Mouse (Mus musculus) CH12.LX (cell line): ENCODE measurements around the gene Fam240a. TPM values are rescaled to one million over a fixed set of nuclear protein-coding genes. Genes with fewer than 3 reads are reported as not detected.

ENCODE experiments used
- DNase-seq: peaks from one replicate; pipeline ENCODE4 v3.0.0-alpha.2; 2013; ENCODE audit errors: extremely low read depth
- H3K27ac ChIP-seq: 2 replicates; pipeline ENCODE4 v1.5.1; 2012; ENCODE audit warnings: low read depth, mild to moderate bottlenecking, control low read depth, moderate library complexity; ENCODE audit not compliant: insufficient read depth
- H3K27me3 ChIP-seq: replicated peaks from 2 replicates; pipeline ENCODE3; 2012; ENCODE audit warnings: inconsistent platforms
- H3K36me3 ChIP-seq, 2 experiments: replicated peaks in 1 of 2; 2 replicates each; pipeline versions ENCODE3 to v1.6.1; 2012; ENCODE audit warnings: inconsistent platforms in 1 of 2, low read length in 1 of 2, mild to moderate bottlenecking in 1 of 2, mixed read lengths in 1 of 2, moderate library complexity in 1 of 2; ENCODE audit not compliant: control insufficient read depth in 1 of 2, insufficient read depth in 1 of 2
- H3K4me1 ChIP-seq, 2 experiments: 2 replicates each; pipeline ENCODE4 v1.6.1; 2012; ENCODE audit warnings: inconsistent platforms in 1 of 2, moderate library complexity in 1 of 2; ENCODE audit not compliant: insufficient read depth in 2 of 2, control insufficient read depth in 1 of 2
- H3K4me2 ChIP-seq: 2 replicates; pipeline ENCODE4 v1.6.1; 2012; ENCODE audit warnings: low read depth, mild to moderate bottlenecking, control low read depth; ENCODE audit not compliant: poor library complexity, insufficient read depth, severe bottlenecking
- H3K4me3 ChIP-seq, 3 experiments: fragments of 150-350 bp in 1 of 3; sonication (generic) in 1 of 3; replicated peaks in 1 of 3; 2 replicates each; pipeline versions ENCODE3 to v1.5.1; 2011 to 2012; ENCODE audit warnings: low read depth in 2 of 3, low read length in 2 of 3, mild to moderate bottlenecking in 2 of 3, moderate library complexity in 2 of 3, control low read depth in 1 of 3, improper control_type of control experiment in 1 of 3, inconsistent platforms in 1 of 3, mixed read lengths in 1 of 3; ENCODE audit not compliant: poor library complexity in 1 of 3
- H3K79me2 ChIP-seq: replicated peaks from 2 replicates; pipeline ENCODE4 v1.6.1; 2012; ENCODE audit warnings: mild to moderate bottlenecking, moderate library complexity; ENCODE audit not compliant: control insufficient read depth, poor library complexity, insufficient read depth, severe bottlenecking; ENCODE audit errors: extremely low read depth
- H3K9ac ChIP-seq: 2 replicates; pipeline ENCODE4 v1.6.1; 2012; ENCODE audit warnings: low read depth, mild to moderate bottlenecking, control low read depth, moderate library complexity; ENCODE audit not compliant: insufficient read depth
- H3K9me3 ChIP-seq: replicated peaks from 2 replicates; pipeline ENCODE3; 2012; ENCODE audit warnings: low read length, inconsistent platforms, mixed read lengths
- CHD1 ChIP-seq: IDR thresholded peaks from 2 replicates; pipeline ENCODE4 v1.6.1; 2012; ENCODE audit warnings: low read depth, low read length, improper control_type of control experiment, inconsistent platforms
- ELF1 ChIP-seq: IDR thresholded peaks from 2 replicates; pipeline ENCODE4 v1.6.1; 2014; ENCODE audit warnings: low read depth, mild to moderate bottlenecking, inconsistent platforms, low read length, improper control_type of control experiment
- EP300 ChIP-seq: IDR thresholded peaks from 2 replicates; pipeline ENCODE4 v1.6.1; 2011; ENCODE audit warnings: low read length, improper control_type of control experiment
- GABPA ChIP-seq: IDR thresholded peaks from 2 replicates; pipeline ENCODE4 v1.6.1; 2012; ENCODE audit warnings: low read depth, low read length, improper control_type of control experiment, inconsistent platforms; ENCODE audit not compliant: insufficient replicate concordance
- JUND ChIP-seq: conservative IDR thresholded peaks from 2 replicates; pipeline ENCODE4 v1.6.1; 2011; ENCODE audit warnings: low read depth, low read length, improper control_type of control experiment
- KAT2A ChIP-seq: IDR thresholded peaks from 2 replicates; pipeline ENCODE4 v1.6.1; 2012; ENCODE audit warnings: low read length, improper control_type of control experiment, inconsistent platforms; ENCODE audit not compliant: insufficient replicate concordance
- MAFK ChIP-seq: IDR thresholded peaks from 2 replicates; pipeline ENCODE4 v1.6.1; 2011; ENCODE audit warnings: low read length, improper control_type of control experiment; ENCODE audit not compliant: insufficient replicate concordance
- MAX ChIP-seq: IDR thresholded peaks from 2 replicates; pipeline ENCODE4 v1.6.1; 2011; ENCODE audit warnings: low read length, improper control_type of control experiment
- MAZ ChIP-seq: IDR thresholded peaks from 2 replicates; pipeline ENCODE4 v1.6.1; 2012; ENCODE audit warnings: low read depth, mild to moderate bottlenecking, inconsistent platforms, low read length, improper control_type of control experiment, moderate library complexity
- POLR2AphosphoS2 ChIP-seq: IDR thresholded peaks from 2 replicates; pipeline ENCODE4 v1.6.1; 2011; ENCODE audit warnings: low read depth, low read length, improper control_type of control experiment
- RAD21 ChIP-seq: IDR thresholded peaks from 2 replicates; pipeline ENCODE4 v1.6.1; 2011; ENCODE audit warnings: low read depth, mild to moderate bottlenecking, low read length, improper control_type of control experiment, moderate library complexity
- RCOR1 ChIP-seq: conservative IDR thresholded peaks from 2 replicates; pipeline ENCODE4 v1.6.1; 2012; ENCODE audit warnings: low read depth, mild to moderate bottlenecking, inconsistent platforms, low read length, improper control_type of control experiment
- SIN3A ChIP-seq: IDR thresholded peaks from 2 replicates; pipeline ENCODE4 v1.6.1; 2012; ENCODE audit warnings: low read length, improper control_type of control experiment, inconsistent platforms
- TBP ChIP-seq: conservative IDR thresholded peaks from 2 replicates; pipeline ENCODE4 v1.6.1; 2011; ENCODE audit warnings: low read depth, low read length, improper control_type of control experiment
- ZNF384 ChIP-seq: IDR thresholded peaks from 2 replicates; pipeline ENCODE4 v1.6.1; 2012; ENCODE audit warnings: low read depth, low read length, improper control_type of control experiment, inconsistent platforms
- dilution Hi-C: fragments of 300-500 bp; cut with MboI; formaldehyde crosslinking; loops from 2 replicates; pipeline ENCODE4 v1.14.3; 2020; ENCODE audit warnings: low sequenced_read_pairs; ENCODE audit not compliant: extremely low pct_unique_long_range_greater_than_20kb, extremely low pct_ligation_motif_present
- in situ Hi-C: fragments of 300-500 bp; cut with MboI; formaldehyde crosslinking; loops from 3 replicates; pipeline ENCODE4 v1.14.3; 2019; ENCODE audit warnings: low sequenced_read_pairs, low pct_ligation_motif_present, low pct_unique_long_range_greater_than_20kb, mixed read lengths
- polyA plus RNA-seq: library from polyadenylated mRNA; unstranded; fragments of >175 nt; gene quantifications from 2 replicates; pipeline ENCODE4 v1.2.1, GENCODE M21; 2012; ENCODE audit warnings: low read depth; ENCODE audit not compliant: insufficient read length
- total RNA-seq, 2 experiments: library from RNA; depleted of rRNA; stranded (reverse); fragments of 300-350 nt in 1 of 2; fragments of >200 nt in 1 of 2; gene quantifications; 2 replicates each; pipeline ENCODE4 v1.2.3; 2012 to 2014

The Fam240a gene
- total and polyA plus RNA-seq, 3 experiments = not detected

DNA sequence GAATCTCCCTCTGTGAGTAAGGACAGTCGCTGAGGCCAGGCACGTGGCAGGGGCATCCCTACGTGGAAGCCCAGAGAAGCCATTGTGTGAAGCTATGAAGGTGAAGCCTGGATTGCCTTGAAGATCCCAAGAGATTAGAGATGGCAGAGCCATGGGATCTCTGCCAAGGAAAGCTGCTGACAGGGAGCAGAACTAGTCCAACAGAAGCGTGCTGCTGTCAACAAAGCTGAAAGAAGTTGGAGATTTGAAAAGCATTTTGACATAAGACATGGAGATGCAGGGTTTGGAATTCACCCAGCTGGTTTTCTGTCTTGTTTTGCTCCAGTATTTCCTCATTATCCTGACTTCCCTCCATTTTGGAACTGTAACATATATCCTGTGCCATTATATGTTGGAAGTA, 14.4 kb downstream of the Fam240a start:
- peaks cover 0 to 25% of the 10 kb centered on the region in 2 experiments for H3K36me3 ChIP-seq
- peaks cover 9% of the 10 kb centered on the region for H3K9me3 ChIP-seq
- H3K4me1 ChIP-seq = peaks cover 0 to 20% of the 10 kb centered on the region in 2 experiments; a peak in 1 of 4 replicates
- H3K27ac ChIP-seq = no peak overlapping the region
- H3K79me2 ChIP-seq = no peaks in the 10 kb centered on the region
- H3K4me3 ChIP-seq = no peak overlapping the region
- dilution Hi-C loops (no loop called here), in situ Hi-C loops (no loop called here)
- TF ChIP-seq TBP = no peak
- no peak for TF ChIP-seq RAD21
- TF ChIP-seq KAT2A = no peak
- no peak for TF ChIP-seq EP300
- no peak for TF ChIP-seq MAZ
- TF ChIP-seq SIN3A = no peak
- no peak for TF ChIP-seq ZNF384
- no peak for TF ChIP-seq MAX
- H3K27me3 ChIP-seq = no peaks in the 10 kb centered on the region
- no peak overlapping the region for H3K9ac ChIP-seq
- no peak overlapping the region for H3K4me2 ChIP-seq
- DNase-seq = no peak

DNA sequence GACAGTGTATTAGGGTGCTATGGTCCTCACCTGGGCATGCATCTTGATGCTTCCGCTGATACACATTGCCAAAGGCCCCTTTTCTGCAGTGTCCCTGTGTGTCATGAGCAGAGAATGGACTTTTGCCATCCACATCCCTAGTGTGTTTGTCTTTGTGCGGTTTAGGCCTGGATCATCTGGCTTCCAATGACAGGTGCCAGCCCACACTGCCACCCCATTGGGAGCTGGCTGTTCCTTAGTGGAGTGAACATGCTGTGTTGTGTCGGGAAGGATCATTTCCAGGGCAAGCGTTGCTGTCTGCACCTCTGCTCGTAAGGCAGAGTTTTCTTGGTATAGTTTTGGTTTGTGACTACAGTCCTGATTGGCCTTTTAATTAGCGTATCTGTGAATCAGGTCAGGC, 15.5 kb downstream of the Fam240a start:
- Histone ChIP-seq H3K79me2 (no peaks in the 10 kb centered on the region), H3K9me3 (no peaks in the 10 kb centered on the region), H3K4me3 (no peak overlapping the region), H3K4me1 (peaks cover 4 to 28% of the 10 kb centered on the region in 2 experiments; a peak in 3 of 4 replicates), H3K9ac (no peak overlapping the region), H3K36me3 (peaks cover 0 to 34% of the 10 kb centered on the region in 2 experiments), H3K4me2 (no peak overlapping the region), H3K27ac (no peak overlapping the region), H3K27me3 (no peaks in the 10 kb centered on the region)
- in situ Hi-C loops = no loop called here
- no peak for DNase-seq
- TF ChIP-seq MAX = no peak
- no peak for TF ChIP-seq CHD1
- TF ChIP-seq RCOR1 = no peak
- TF ChIP-seq GABPA = no peak
- no peak for TF ChIP-seq POLR2AphosphoS2
- no peak for TF ChIP-seq ELF1
- TF ChIP-seq MAFK = no peak
- TF ChIP-seq JUND = no peak
- dilution Hi-C loops = no loop called here

DNA sequence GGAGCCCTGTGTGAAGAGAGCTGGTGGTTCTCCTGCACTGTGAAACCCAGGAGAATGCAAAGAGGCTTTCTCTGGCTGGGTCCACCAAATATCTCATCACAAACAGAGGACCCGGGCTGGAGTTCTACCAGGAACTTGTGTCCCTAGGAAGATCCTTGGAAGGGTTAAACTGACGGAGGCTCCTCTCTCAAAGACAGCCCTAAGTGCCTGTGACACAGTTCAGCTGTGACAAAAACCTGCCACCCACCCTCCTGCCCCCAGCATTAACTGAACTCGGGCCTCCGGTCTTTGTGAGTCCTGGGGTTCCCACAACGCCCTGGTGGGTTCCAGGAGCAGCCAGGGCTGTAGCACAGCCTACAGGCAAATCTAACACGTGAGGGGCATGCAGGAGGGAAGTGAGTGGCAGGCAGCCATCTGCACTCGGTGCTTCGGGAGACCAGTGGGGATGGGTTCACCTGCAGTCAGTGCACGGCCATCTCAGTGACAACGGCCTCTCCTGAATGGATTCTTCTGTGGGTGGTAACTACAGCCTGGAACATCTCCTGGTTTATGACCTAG, 17.1 kb downstream of the Fam240a start:
- dilution Hi-C loops = no loop called here
- no peak overlapping the region for H3K4me3 ChIP-seq

More for the DNA sequence above, 17.1 kb downstream of the Fam240a start:
- Histone ChIP-seq H3K36me3 (peaks cover 0 to 50% of the 10 kb centered on the region in 2 experiments), H3K9ac (no peak overlapping the region), H3K27me3 (no peaks in the 10 kb centered on the region), H3K27ac (no peak overlapping the region), H3K4me2 (no peak overlapping the region), H3K79me2 (no peaks in the 10 kb centered on the region), H3K4me1 (peaks cover 4 to 28% of the 10 kb centered on the region in 2 experiments; a peak in 3 of 4 replicates), H3K9me3 (no peaks in the 10 kb centered on the region)
- in situ Hi-C loops = no loop called here
- TF ChIP-seq MAX (no peak), MAFK (no peak)
- DNase-seq = no peak
